Mouse (Mus musculus): ENCODE results near the gene Naa15. TPM values are rescaled to one million over a fixed set of nuclear protein-coding genes. Genes with fewer than 3 reads are reported as not detected.
"Not testable (repeated sequence)": the region's sequence is repeated elsewhere in the genome, so short reads cannot be mapped to it uniquely, and the experiment has no call there.

Naa15 gene
- total RNA-seq, 2 experiments from 2014 or later: 48.4 to 48.6 TPM

GRCm38 (mm10) chr3:51421921-51422320 is 7.0 kb downstream of the Naa15 start:
- no peak for DNase-seq
- intact Hi-C loops (cut with DNase I): no loop called here

GRCm38 (mm10) chr3:51425394-51425793 is 10.4 kb downstream of the Naa15 start:
- no peak for DNase-seq
- intact Hi-C loops (cut with DNase I): no loop called here

GRCm38 (mm10) chr3:51434364-51434763 is 19.4 kb downstream of the Naa15 start:
- DNase-seq; intact Hi-C loops (cut with DNase I): not testable (repeated sequence)

GRCm38 (mm10) chr3:51434871-51435595 is 20.1 kb downstream of the Naa15 start:
- DNase-seq: no peak
- intact Hi-C loops (cut with DNase I): no loop called here

GRCm38 (mm10) chr3:51468530-51468929 is 53.6 kb downstream of the Naa15 start:
- intact Hi-C loops (cut with DNase I): no loop called here
- DNase-seq: no peak

GRCm38 (mm10) chr3:51475706-51476105 is 60.8 kb downstream of the Naa15 start:
- intact Hi-C loops (cut with DNase I): no loop called here
- DNase-seq: no peak

GRCm38 (mm10) chr3:51479893-51480292 is 64.9 kb downstream of the Naa15 start:
- intact Hi-C loops (cut with DNase I): loop anchor here (2.0 to 10.0 kb wide), 3 partner anchors 173 to 1985 kb away; partner anchors contain the start of genes Maml3, Nhlrc3 and Proser1
- no peak for DNase-seq

GRCm38 (mm10) chr3:51481059-51481458 is 66.1 kb downstream of the Naa15 start:
- intact Hi-C loops (cut with DNase I): loop anchor here (2.0 to 10.0 kb wide), 3 partner anchors 172 to 1984 kb away; partner anchors contain the start of genes Maml3, Nhlrc3 and Proser1
- peak; percentile 54 to 77 for DNase-seq

GRCm38 (mm10) chr3:51481881-51482280 is 66.9 kb downstream of the Naa15 start:
- no peak for DNase-seq
- intact Hi-C loops (cut with DNase I): loop anchor here (2.0 to 10.0 kb wide), 3 partner anchors 171 to 1983 kb away; partner anchors contain the start of genes Maml3, Nhlrc3 and Proser1

GRCm38 (mm10) chr3:51482781-51483180 is 67.8 kb downstream of the Naa15 start:
- DNase-seq: no peak
- intact Hi-C loops (cut with DNase I): loop anchor here (10.0 kb wide), 2 partner anchors 622 to 1982 kb away; partner anchors contain the start of genes Maml3, Nhlrc3 and Proser1

- intact Hi-C loops (cut with DNase I): loop anchor here (10.0 kb wide), 2 partner anchors 621 to 1981 kb away; partner anchors contain the start of genes Maml3, Nhlrc3 and Proser1
- DNase-seq: peak; percentile 97 to 98
These were observed 68.9 kb downstream of the Naa15 start, which contains the start of gene Rab33b for GRCm38 (mm10) chr3:51483741-51484359. Gene Rab33b, plus strand, starts transcription at chr3:51483920.

- intact Hi-C loops (cut with DNase I): loop anchor here (10.0 kb wide), 2 partner anchors 620 to 1980 kb away; partner anchors contain the start of genes Maml3, Nhlrc3 and Proser1
- no peak for DNase-seq
These were observed 69.4 kb downstream of the Naa15 start for GRCm38 (mm10) chr3:51484370-51484769.

GRCm38 (mm10) chr3:51485347-51485746 is 70.4 kb downstream of the Naa15 start:
- no peak for DNase-seq
- intact Hi-C loops (cut with DNase I): loop anchor here (5.0 to 10.0 kb wide), 3 partner anchors 72 to 1979 kb away; partner anchors contain the start of genes Maml3, Nhlrc3 and Proser1

- intact Hi-C loops (cut with DNase I): loop anchor here (5.0 to 10.0 kb wide), 3 partner anchors 71 to 1978 kb away; partner anchors contain the start of genes Maml3, Nhlrc3 and Proser1
- peak in 1 of 2 experiments; percentile 9 for DNase-seq
These were observed 71.7 kb downstream of the Naa15 start for GRCm38 (mm10) chr3:51486491-51487195.

- intact Hi-C loops (cut with DNase I): no loop called here
- DNase-seq: no peak
These were observed 75.3 kb downstream of the Naa15 start for GRCm38 (mm10) chr3:51490088-51490753.

GRCm38 (mm10) chr3:51493272-51493838 is 78.4 kb downstream of the Naa15 start:
- DNase-seq: peak; percentile 43 to 48
- intact Hi-C loops (cut with DNase I): no loop called here

GRCm38 (mm10) chr3:51494466-51494865 is 79.5 kb downstream of the Naa15 start:
- intact Hi-C loops (cut with DNase I): no loop called here
- no peak for DNase-seq

- DNase-seq: no peak
- intact Hi-C loops (cut with DNase I): no loop called here
These were observed 80.7 kb downstream of the Naa15 start for GRCm38 (mm10) chr3:51495646-51496045.

GRCm38 (mm10) chr3:51497978-51498377 is 83.0 kb downstream of the Naa15 start:
- intact Hi-C loops (cut with DNase I): no loop called here

GRCm38 (mm10) chr3:51498659-51499058 is 83.7 kb downstream of the Naa15 start:
- intact Hi-C loops (cut with DNase I): no loop called here
- DNase-seq: no peak

More at GRCm38 (mm10) chr3:51497978-51498377, 83.0 kb downstream of the Naa15 start:
- no peak for DNase-seq

Data from heart, postnatal 10 days (tissue).